Mouse (Mus musculus) adrenal gland, postnatal 4 days (tissue): ENCODE results near the gene Olfr1314. TPM values are rescaled to one million over a fixed set of nuclear protein-coding genes. Genes with fewer than 3 reads are reported as not detected.

Experiments used
- DNase-seq, 2 experiments: peaks; one replicate each; pipeline ENCODE4 v3.0.0; 2021 to 2022; ENCODE audit warnings: low spot score in 2 of 2, mixed read lengths in 2 of 2
- long read RNA-seq, 2 experiments: library from polyadenylated mRNA; stranded (forward); transcript quantifications; one replicate each; pipeline ENCODE4 v2.0.0; 2021
- total RNA-seq, 2 experiments: library from RNA; stranded (reverse); gene quantifications; 2 replicates each; pipeline ENCODE4 v1.2.3; 2021

Gene Olfr1314
- not detected for total RNA-seq
- long read RNA-seq, experiment 1: 0 reads
- long read RNA-seq, experiment 2: 0 reads

DNA sequence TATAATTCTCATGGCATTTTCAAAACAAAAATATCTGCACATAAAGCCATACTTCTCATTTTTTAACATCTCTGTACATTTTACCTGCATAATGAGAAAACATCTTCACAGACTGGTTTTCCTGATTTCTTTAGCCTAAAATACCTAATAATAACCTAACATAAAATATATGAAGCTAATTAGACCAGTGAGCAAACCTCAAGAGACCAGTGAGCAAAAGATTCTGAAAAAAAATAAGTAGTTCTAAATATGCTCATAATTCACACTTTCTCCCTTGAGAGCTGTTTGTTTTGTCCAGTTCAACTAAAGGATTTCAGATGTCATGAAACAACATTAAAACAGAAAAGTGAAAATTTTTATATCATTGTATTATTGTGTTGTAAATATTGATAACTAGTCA is at the start of gene Olfr1314:
Gene Olfr1314 (minus strand): TSS at position 101 of the 400 bp plus-strand sequence.
- DNase-seq: no peak

DNA sequence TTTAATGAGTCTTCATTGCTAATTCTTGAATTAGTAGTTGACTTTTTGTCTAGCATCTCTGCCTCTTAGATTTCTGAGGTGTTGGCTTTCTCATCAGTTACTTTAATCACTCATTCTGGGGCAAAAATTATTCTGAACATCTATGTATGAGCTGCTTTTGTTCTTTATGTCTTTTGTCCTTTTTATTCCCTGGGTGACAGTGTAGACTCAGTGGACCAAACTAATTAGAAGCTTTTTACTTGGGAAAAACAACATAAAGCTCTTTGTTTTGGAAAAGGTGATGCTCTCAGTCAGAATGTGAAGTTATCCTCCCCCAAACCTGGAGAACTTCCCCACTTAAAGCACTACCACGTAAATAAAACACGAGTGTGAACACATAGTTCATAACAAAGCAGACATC is 43.4 kb upstream of the Olfr1314 start, which contains the start of gene Olfr1317:
Gene Olfr1317 (plus strand): TSS at position 301 of the 400 bp plus-strand sequence.
- DNase-seq: no peak

DNA sequence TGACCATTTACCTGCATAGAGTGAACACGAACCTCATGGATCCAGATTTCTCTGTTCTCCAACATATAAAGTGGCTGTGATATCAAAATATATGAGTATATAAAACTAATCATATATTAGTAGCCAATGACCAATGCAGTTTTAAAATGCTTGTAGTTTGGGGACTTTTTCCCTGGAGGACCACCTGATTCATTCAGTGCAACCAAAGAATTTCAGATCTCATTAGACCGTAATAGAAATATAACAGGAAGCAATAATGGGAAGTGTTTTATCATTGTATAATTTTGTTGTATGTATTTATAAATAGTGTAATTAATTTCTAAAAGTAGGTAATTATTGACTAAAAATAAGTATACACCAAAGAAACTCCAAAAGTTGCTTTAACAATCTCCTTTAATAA is 38.3 kb upstream of the Olfr1314 start, which contains the start of gene Olfr1316:
Gene Olfr1316 (minus strand): TSS at position 101 of the 400 bp plus-strand sequence.
- DNase-seq: no peak

DNA sequence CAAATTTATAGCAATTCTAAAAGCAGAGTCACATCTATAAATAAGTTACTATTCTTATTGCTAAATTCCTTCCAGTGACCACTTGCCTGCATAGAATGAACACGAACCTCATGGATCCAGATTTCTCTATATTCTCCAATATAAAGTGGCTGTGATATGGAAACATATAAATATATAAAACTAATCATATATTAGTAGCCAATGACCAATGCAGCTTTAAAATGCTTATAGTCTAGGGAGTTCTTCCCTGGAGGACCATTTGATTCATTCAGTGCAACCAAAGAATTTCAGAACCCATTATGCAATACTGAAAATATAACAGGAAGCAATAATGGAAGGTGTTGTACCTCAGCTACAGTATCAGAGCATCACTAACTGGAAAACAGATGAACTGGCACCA is 18.8 kb upstream of the Olfr1314 start, which contains the start of gene Olfr1315-ps1:
Gene Olfr1315-ps1 (minus strand): TSS at position 101 of the 400 bp plus-strand sequence.
- no peak for DNase-seq

DNA sequence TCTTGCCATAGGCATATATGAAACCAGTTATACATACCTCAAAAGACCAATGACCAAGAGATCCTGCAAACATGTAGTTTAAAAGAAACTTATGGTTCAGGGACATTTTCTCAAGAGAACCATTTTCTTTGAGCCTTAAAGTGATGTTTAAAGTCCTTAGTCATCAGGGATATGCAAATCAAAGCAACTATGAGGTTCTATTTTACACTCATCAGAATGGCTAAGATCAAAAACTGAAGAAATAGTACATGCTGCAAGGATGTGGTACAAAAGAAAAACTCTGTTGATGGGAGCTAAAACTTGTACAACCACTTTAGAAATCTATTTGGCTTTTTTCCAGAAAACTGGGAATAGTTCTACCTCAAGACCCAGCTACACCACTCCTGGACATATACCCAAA is 18.8 kb downstream of the Olfr1314 start, which contains the start of gene Olfr1313:
Gene Olfr1313 (minus strand): TSS at position 101 of the 400 bp plus-strand sequence.
- no peak for DNase-seq

DNA sequence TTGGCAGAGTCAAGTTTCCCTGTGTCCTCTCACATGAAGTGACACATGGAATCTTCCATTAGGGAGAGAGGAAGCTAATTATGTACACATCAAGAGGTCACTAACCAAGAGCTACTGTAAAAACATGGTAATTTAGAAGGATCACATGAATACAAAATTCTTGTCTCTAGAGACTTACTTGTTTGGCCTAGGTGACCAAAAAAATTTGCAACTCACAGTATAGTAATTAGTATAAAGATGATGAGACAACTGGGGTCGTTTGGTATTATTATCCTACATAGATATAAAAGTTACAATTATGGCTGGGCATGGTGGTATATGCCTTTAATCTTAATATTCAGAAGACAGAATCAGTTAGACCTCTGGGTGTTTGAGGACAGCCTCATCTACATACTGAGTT is 46.4 kb downstream of the Olfr1314 start, which contains the start of gene Olfr1312:
Gene Olfr1312 (minus strand): TSS at position 101 of the 400 bp plus-strand sequence.
- DNase-seq: no peak

Other genes starting within 250 kb of the Olfr1314 start
- not detected for gene Olfr1305, start 219.6 kb downstream of the Olfr1314 start, total RNA-seq
- not detected for gene Olfr1306, start 180.5 kb downstream of the Olfr1314 start, total RNA-seq
- gene Olfr1307, start 147.3 kb downstream of the Olfr1314 start, total RNA-seq: not detected
- gene Olfr1308, start 131.8 kb downstream of the Olfr1314 start, total RNA-seq: not detected
- not detected for gene Olfr1309, start 106.5 kb downstream of the Olfr1314 start, total RNA-seq
- not detected for gene Olfr1310, start 84.1 kb downstream of the Olfr1314 start, total RNA-seq
- gene Olfr1311, start 72.4 kb downstream of the Olfr1314 start, total RNA-seq: not detected
- gene Olfr1312, start 46.5 kb downstream of the Olfr1314 start, total RNA-seq: not detected
- gene Olfr1313, start 18.9 kb downstream of the Olfr1314 start, total RNA-seq: not detected
- gene Olfr1315-ps1, start 18.7 kb upstream of the Olfr1314 start, total RNA-seq: not detected
- not detected for gene Olfr1316, start 38.2 kb upstream of the Olfr1314 start, total RNA-seq
- not detected for gene Olfr1317, start 43.5 kb upstream of the Olfr1314 start, total RNA-seq
- gene Olfr1318, start 57.4 kb upstream of the Olfr1314 start, total RNA-seq: not detected
- gene Lpcat4, start 142.7 kb upstream of the Olfr1314 start, total RNA-seq: 10 to 100 TPM in 1 of 2 experiments, 1 to 10 TPM in 1; 8.2 to 12.5 TPM
- not detected for gene Nutm1, start 162.5 kb upstream of the Olfr1314 start, total RNA-seq
- 10 to 100 TPM; 89.3 to 93.9 TPM for gene Nop10, start 165.1 kb upstream of the Olfr1314 start, total RNA-seq
- gene Slc12a6, start 169.0 kb upstream of the Olfr1314 start, total RNA-seq: 10 to 100 TPM; 52.8 to 54.2 TPM
- not detected for gene Gm21985, start 169.5 kb upstream of the Olfr1314 start, total RNA-seq